Mouse (Mus musculus): ENCODE measurements around the gene Fam208b. TPM values are rescaled to one million over a fixed set of nuclear protein-coding genes. Genes with fewer than 3 reads are reported as not detected.

Gene Fam208b
- polyA plus RNA-seq (2012; rRNA removed), result 2.3 and 4.3 TPM in 2 replicates

- TF ChIP-seq CTCF (IDR thresholded peaks at IDR 0.05; ENCODE audit: insufficient read depth, low read length) (no peak), POLR2A (IDR thresholded peaks at IDR 0.05; ENCODE audit: borderline replicate concordance, extremely low read depth, low read depth, low read length) (peak; percentile 21; the same call in 1 of the 2 replicates)
- Histone ChIP-seq H3K4me3 (replicated peaks; ENCODE audit: extremely low read depth, low read depth, low read length) (peak within 1 kb of the TSS; percentile 88), H3K4me1 (ENCODE audit: control insufficient read depth, insufficient read depth, low read length) (no peaks in the 10 kb centered on the region)
- WGBS, result 1% methylated on average over 58 of the region's 58 CpGs
- DNase-seq, result peak; percentile 91
Measured at GRCm38 (mm10) chr13:3610795-3611438, at the start of gene Fam208b. Gene Fam208b, minus strand, starts transcription at chr13:3611108.

GRCm38 (mm10) chr13:3659163-3660160 lies 48.6 kb upstream of the Fam208b start:
- 45% methylated on average over 16 of the region's 16 CpGs for WGBS
- TF ChIP-seq POLR2A (IDR thresholded peaks at IDR 0.05; ENCODE audit: borderline replicate concordance, extremely low read depth, low read depth, low read length), result no peak
- no peak for TF ChIP-seq CTCF (IDR thresholded peaks at IDR 0.05; ENCODE audit: insufficient read depth, low read length)
- no peak overlapping the region for H3K4me3 ChIP-seq (replicated peaks; ENCODE audit: extremely low read depth, low read depth, low read length)
- no peak for DNase-seq
- H3K4me1 ChIP-seq (ENCODE audit: control insufficient read depth, insufficient read depth, low read length), result no peaks in the 10 kb centered on the region

DNA sequence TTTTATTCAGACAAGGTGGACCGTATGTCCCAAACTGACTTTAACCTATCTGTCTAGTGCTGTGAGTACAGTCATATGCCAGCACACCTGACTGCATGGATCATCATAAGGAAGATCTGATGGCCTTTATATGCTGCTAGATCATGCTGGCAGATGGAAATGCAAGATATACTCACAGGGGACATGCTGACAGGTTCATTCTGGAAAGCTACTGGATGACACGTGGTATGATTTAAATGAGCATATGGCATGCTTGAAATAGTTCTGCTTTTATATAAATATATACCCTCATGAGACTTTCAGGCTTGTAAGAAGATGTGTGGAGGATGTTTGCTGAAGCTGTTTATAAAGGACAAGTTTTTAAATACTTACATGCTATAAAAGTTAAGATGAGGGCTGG lies 43.5 kb upstream of the Fam208b start:
- TF ChIP-seq CTCF (IDR thresholded peaks at IDR 0.05; ENCODE audit: insufficient read depth, low read length) (no peak), POLR2A (IDR thresholded peaks at IDR 0.05; ENCODE audit: borderline replicate concordance, extremely low read depth, low read depth, low read length) (no peak)
- Histone ChIP-seq H3K4me1 (ENCODE audit: control insufficient read depth, insufficient read depth, low read length) (no peaks in the 10 kb centered on the region), H3K4me3 (replicated peaks; ENCODE audit: extremely low read depth, low read depth, low read length) (no peak overlapping the region)
- WGBS, result 86% methylated on average over 2 of the region's 2 CpGs
- no peak for DNase-seq

DNA sequence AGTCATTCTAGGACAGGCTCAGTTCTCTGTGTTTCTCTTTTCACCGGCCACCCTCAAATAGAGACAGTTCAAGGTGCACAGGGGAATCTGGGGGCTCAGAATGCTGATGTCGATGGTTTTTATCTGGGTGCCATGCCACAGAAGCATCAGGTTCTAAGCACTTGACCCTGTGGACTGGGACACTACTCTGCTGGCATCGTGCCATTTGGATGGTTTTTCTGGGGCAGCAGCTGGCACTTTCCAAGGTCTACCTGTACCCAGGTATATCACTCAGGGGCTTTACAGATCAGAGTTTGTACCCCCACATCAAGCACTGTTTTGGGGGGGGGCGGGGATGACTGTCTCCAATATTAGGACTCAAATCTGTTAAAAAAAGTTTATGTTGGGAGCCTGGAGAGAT lies 39.7 kb upstream of the Fam208b start:
- no peaks in the 10 kb centered on the region for H3K4me1 ChIP-seq (ENCODE audit: control insufficient read depth, insufficient read depth, low read length)
- no peak overlapping the region for H3K4me3 ChIP-seq (replicated peaks; ENCODE audit: extremely low read depth, low read depth, low read length)
- WGBS, result 92% methylated on average over 4 of the region's 4 CpGs
- TF ChIP-seq POLR2A (IDR thresholded peaks at IDR 0.05; ENCODE audit: borderline replicate concordance, extremely low read depth, low read depth, low read length), result no peak
- TF ChIP-seq CTCF (IDR thresholded peaks at IDR 0.05; ENCODE audit: insufficient read depth, low read length), result no peak
- DNase-seq, result no peak

GRCm38 (mm10) chr13:3646566-3646965 lies 35.7 kb upstream of the Fam208b start:
- Histone ChIP-seq H3K4me3 (replicated peaks; ENCODE audit: extremely low read depth, low read depth, low read length) (no peak overlapping the region), H3K4me1 (ENCODE audit: control insufficient read depth, insufficient read depth, low read length) (no peaks in the 10 kb centered on the region)
- no peak for DNase-seq
- no peak for TF ChIP-seq POLR2A (IDR thresholded peaks at IDR 0.05; ENCODE audit: borderline replicate concordance, extremely low read depth, low read depth, low read length)
- TF ChIP-seq CTCF (IDR thresholded peaks at IDR 0.05; ENCODE audit: insufficient read depth, low read length), result no peak
- WGBS, result 73% methylated on average over 7 of the region's 7 CpGs

- Histone ChIP-seq H3K4me3 (replicated peaks; ENCODE audit: extremely low read depth, low read depth, low read length) (no peak overlapping the region), H3K4me1 (ENCODE audit: control insufficient read depth, insufficient read depth, low read length) (no peaks in the 10 kb centered on the region)
- WGBS, result 66% methylated on average over 3 of the region's 3 CpGs
- no peak for DNase-seq
- no peak for TF ChIP-seq POLR2A (IDR thresholded peaks at IDR 0.05; ENCODE audit: borderline replicate concordance, extremely low read depth, low read depth, low read length)
Measured at GRCm38 (mm10) chr13:3645919-3646318, 35.0 kb upstream of the Fam208b start.

DNA sequence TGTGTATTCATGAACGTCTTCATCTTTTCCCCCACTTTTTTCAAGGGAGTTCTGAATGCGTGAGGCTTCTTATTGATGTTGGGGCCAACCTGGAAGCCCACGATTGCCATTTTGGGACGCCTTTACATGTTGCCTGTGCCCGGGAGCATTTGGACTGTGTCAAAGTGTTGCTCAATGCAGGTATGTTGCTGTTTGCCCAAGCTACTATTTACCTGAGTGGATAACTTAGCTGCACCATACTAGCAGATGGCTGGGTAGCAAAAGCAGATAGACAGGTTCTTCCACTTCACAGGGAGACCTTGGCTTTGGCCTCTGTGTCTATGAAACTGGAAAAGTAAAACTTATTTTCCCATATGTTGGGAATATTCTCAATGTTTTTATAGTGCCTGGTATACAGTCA lies 34.0 kb upstream of the Fam208b start:
- no peak for DNase-seq

GRCm38 (mm10) chr13:3642538-3642937 lies 31.6 kb upstream of the Fam208b start:
- WGBS, result 70% methylated on average over 5 of the region's 5 CpGs
- H3K4me3 ChIP-seq (replicated peaks; ENCODE audit: extremely low read depth, low read depth, low read length), result no peak overlapping the region
- no peak for DNase-seq
- TF ChIP-seq CTCF (IDR thresholded peaks at IDR 0.05; ENCODE audit: insufficient read depth, low read length) (no peak), POLR2A (IDR thresholded peaks at IDR 0.05; ENCODE audit: borderline replicate concordance, extremely low read depth, low read depth, low read length) (no peak)
- H3K4me1 ChIP-seq (ENCODE audit: control insufficient read depth, insufficient read depth, low read length), result no peaks in the 10 kb centered on the region

More for the DNA sequence above, 34.0 kb upstream of the Fam208b start:
- no peaks in the 10 kb centered on the region for H3K4me1 ChIP-seq (ENCODE audit: control insufficient read depth, insufficient read depth, low read length)
- 68% methylated on average over 5 of the region's 5 CpGs for WGBS
- no peak overlapping the region for H3K4me3 ChIP-seq (replicated peaks; ENCODE audit: extremely low read depth, low read depth, low read length)
- no peak for TF ChIP-seq POLR2A (IDR thresholded peaks at IDR 0.05; ENCODE audit: borderline replicate concordance, extremely low read depth, low read depth, low read length)
- no peak for TF ChIP-seq CTCF (IDR thresholded peaks at IDR 0.05; ENCODE audit: insufficient read depth, low read length)

- DNase-seq, result peak; percentile 37
- WGBS, result 73% methylated on average over 9 of the region's 9 CpGs
- TF ChIP-seq CTCF (IDR thresholded peaks at IDR 0.05; ENCODE audit: insufficient read depth, low read length) (peak; percentile 57), POLR2A (IDR thresholded peaks at IDR 0.05; ENCODE audit: borderline replicate concordance, extremely low read depth, low read depth, low read length) (no peak)
Measured at GRCm38 (mm10) chr13:3642049-3642448, 31.1 kb upstream of the Fam208b start.

More at GRCm38 (mm10) chr13:3642049-3642448, 31.1 kb upstream of the Fam208b start:
- no peak overlapping the region for H3K4me3 ChIP-seq (replicated peaks; ENCODE audit: extremely low read depth, low read depth, low read length)
- H3K4me1 ChIP-seq (ENCODE audit: control insufficient read depth, insufficient read depth, low read length), result no peaks in the 10 kb centered on the region
